ENCODE assay signal across 14 mouse cellular contexts in the genomic region with DNA sequence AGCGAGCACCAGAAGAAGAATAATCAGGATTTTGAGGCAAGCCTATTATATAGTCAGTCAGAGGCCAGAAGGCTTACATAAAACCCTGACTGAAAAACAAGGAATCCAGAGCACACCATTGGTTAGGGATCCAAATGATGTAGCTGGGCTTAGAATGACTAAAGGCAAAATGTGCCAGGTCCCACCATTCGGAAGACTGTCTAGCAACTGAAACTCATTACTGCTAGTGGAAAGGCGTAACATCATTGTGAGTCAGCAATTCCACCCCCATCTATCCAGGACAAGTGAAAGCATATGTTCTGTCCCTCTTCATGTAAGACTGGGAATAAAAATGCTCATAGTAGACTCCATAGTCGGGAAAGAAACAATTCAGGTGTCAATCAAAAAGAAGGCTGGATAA. TPM values are rescaled to one million over a fixed set of nuclear protein-coding genes. Genes with fewer than 3 reads are reported as not detected.
A peak's percentile ranks its signal among the peaks of the same experiment; 100 is the strongest.
DNase-seq lines count a peak whose midpoint lies in the region; ATAC-seq and TF ChIP-seq lines count a peak whose summit lies in the region.
"Had no signal": no experiment of that assay in that cellular context is flagged by ENCODE, and none has a peak within 500 bp of the region (broad histone marks: within the 10 kb centered on the region; RNA-seq: fewer than 3 reads in every experiment).

No protein-coding gene starts in this region.

- peak overlapping the region; percentile 33 for H3K9ac ChIP-seq in ES-Bruce4 (ENCODE audit: low read depth, poor library complexity, severe bottlenecking)
- no peak overlapping the region for H3K9ac ChIP-seq in embryonic facial prominence, embryonic 15.5 days
- H3K9ac ChIP-seq in limb, embryonic 14.5 days (ENCODE audit: low read depth, low read length, severe bottlenecking): no peak overlapping the region
- H3K9ac ChIP-seq: heart, embryonic 12.5 days had no signal

- TF ChIP-seq EP300 in ES-Bruce4 (IDR thresholded peaks at IDR 0.05; ENCODE audit: insufficient read depth, low read depth, low read length): no peak

- TF ChIP-seq POLR2A in ES-Bruce4 (IDR thresholded peaks at IDR 0.05; ENCODE audit: insufficient read depth, low read length): no peak
- no peak for TF ChIP-seq POLR2A in limb, embryonic 14.5 days (IDR thresholded peaks at IDR 0.05; ENCODE audit: borderline replicate concordance, extremely low read depth, insufficient read depth, insufficient read length)

- ATAC-seq in embryonic facial prominence, embryonic 15.5 days (ENCODE audit: insufficient number of reproducible peaks, low FRiP score, low TSS enrichment, low read depth): peak; percentile 84
- peak; percentile 37; the same call in 1 of the 2 replicates for ATAC-seq in limb, embryonic 14.5 days (ENCODE audit: low FRiP score, low read depth)

- H3K4me3 ChIP-seq in gastrocnemius, adult 2 months: no peak overlapping the region
- H3K4me3 ChIP-seq in ES-Bruce4 (ENCODE audit: low read depth, low read length): no peak overlapping the region
- no peak overlapping the region for H3K4me3 ChIP-seq in embryonic facial prominence, embryonic 15.5 days (replicated peaks)
- no peak overlapping the region for H3K4me3 ChIP-seq in limb, embryonic 14.5 days (replicated peaks; ENCODE audit: low read length)
- H3K4me3 ChIP-seq: heart, embryonic 12.5 days had no signal

- no peak for DNase-seq in gastrocnemius, adult 2 months
- no peak for DNase-seq in gastrocnemius, postnatal 14 days
- peak; percentile 69 for DNase-seq in limb, embryonic 14.5 days (ENCODE audit: low spot score)
- DNase-seq in thymus, adult 18-20 months: no peak
- DNase-seq in testis, postnatal 14 days (ENCODE audit: low spot score): no peak
- DNase-seq in cerebellum, adult 11 months: no peak
- DNase-seq: adrenal gland, postnatal 36 days; cerebellum, adult 2 months; kidney, adult 18-20 months; thymus, postnatal 14 days had no signal

- peaks cover 7% of the 10 kb centered on the region for H3K4me1 ChIP-seq in ES-Bruce4 (ENCODE audit: control insufficient read depth, insufficient read depth, low read length)
- H3K4me1 ChIP-seq in embryonic facial prominence, embryonic 15.5 days: peaks cover 13% of the 10 kb centered on the region; the same call in 1 of the 2 replicates
- H3K4me1 ChIP-seq in limb, embryonic 14.5 days (ENCODE audit: control insufficient read depth, insufficient read depth, low read length): peaks cover 6% of the 10 kb centered on the region; the same call in 1 of the 2 replicates

- no peak for TF ChIP-seq CTCF in gastrocnemius, adult 2 months (IDR thresholded peaks at IDR 0.05)
- no peak for TF ChIP-seq CTCF in ES-Bruce4 (IDR thresholded peaks at IDR 0.05; ENCODE audit: low read depth, low read length)

- H3K9me3 ChIP-seq in ES-Bruce4 (replicated peaks; ENCODE audit: control insufficient read depth, insufficient read depth, low read length, poor library complexity, severe bottlenecking): no peaks in the 10 kb centered on the region
- H3K9me3 ChIP-seq in embryonic facial prominence, embryonic 15.5 days (replicated peaks): no peaks in the 10 kb centered on the region
- no peaks in the 10 kb centered on the region for H3K9me3 ChIP-seq in limb, embryonic 14.5 days (ENCODE audit: control insufficient read depth, low read length)
- H3K9me3 ChIP-seq: heart, embryonic 12.5 days had no signal

- H3K4me2 ChIP-seq in embryonic facial prominence, embryonic 15.5 days (replicated peaks): no peak overlapping the region
- H3K4me2 ChIP-seq in limb, embryonic 14.5 days (replicated peaks; ENCODE audit: low read depth, low read length, severe bottlenecking): no peak overlapping the region
- H3K4me2 ChIP-seq: heart, embryonic 12.5 days had no signal

- WGBS in embryonic facial prominence, embryonic 15.5 days: 41% methylated on average over 4 of the region's 4 CpGs
- 61% methylated on average over 4 of the region's 4 CpGs for WGBS in limb, embryonic 14.5 days

- intact Hi-C loops in gastrocnemius, adult 2 months (cut with DNase I): no loop called here
- intact Hi-C loops in gastrocnemius, postnatal 14 days (cut with DNase I; ENCODE audit: low total_unique reads): no loop called here

- peak overlapping the region; percentile 16; the same call in 1 of the 2 replicates for H3K27ac ChIP-seq in gastrocnemius, adult 2 months
- peak overlapping the region; percentile 89 for H3K27ac ChIP-seq in ES-Bruce4 (ENCODE audit: insufficient read depth, low read length)
- H3K27ac ChIP-seq in embryonic facial prominence, embryonic 15.5 days (replicated peaks): peak overlapping the region; percentile 79
- H3K27ac ChIP-seq in limb, embryonic 14.5 days (replicated peaks; ENCODE audit: low read depth, low read length): no peak overlapping the region
- H3K27ac ChIP-seq: macrophage had no signal

- H3K36me3 ChIP-seq in ES-Bruce4 (ENCODE audit: control insufficient read depth, insufficient read depth, low read length, poor library complexity, severe bottlenecking): peaks cover 25% of the 10 kb centered on the region
- H3K36me3 ChIP-seq in embryonic facial prominence, embryonic 15.5 days: no peaks in the 10 kb centered on the region
- no peaks in the 10 kb centered on the region for H3K36me3 ChIP-seq in limb, embryonic 14.5 days (ENCODE audit: control insufficient read depth, insufficient read depth, low read length)
- H3K36me3 ChIP-seq: heart, embryonic 12.5 days had no signal

- no peaks in the 10 kb centered on the region for H3K27me3 ChIP-seq in ES-Bruce4 (ENCODE audit: control insufficient read depth, insufficient read depth, low read length, poor library complexity, severe bottlenecking)
- H3K27me3 ChIP-seq in embryonic facial prominence, embryonic 15.5 days: no peaks in the 10 kb centered on the region
- H3K27me3 ChIP-seq in limb, embryonic 14.5 days (ENCODE audit: control insufficient read depth, insufficient read depth, low read length): no peaks in the 10 kb centered on the region
- H3K27me3 ChIP-seq: heart, embryonic 12.5 days had no signal

RNA-seq across cellular contexts. Expression of a gene that starts 57.8 kb away (rescaled TPM):
- total RNA-seq in gastrocnemius, adult 2 months (2021): 1 to 10 TPM; 2.1 to 2.7 TPM
- total RNA-seq in gastrocnemius, postnatal 14 days (2021): 10 to 100 TPM in 1 of 2 experiments, 1 to 10 TPM in 1; 7.4 to 11.4 TPM
- 231 and 239 TPM in 2 replicates for polyA plus RNA-seq in ES-Bruce4 (2011; ENCODE audit: insufficient read depth, insufficient read length, low read depth, missing spikeins)
- 24.4 and 25.4 TPM in 2 replicates for polyA plus RNA-seq in embryonic facial prominence, embryonic 15.5 days (2015; fragmentation: Nextera tagmentation; extraction: Ambion mirVana)
- 5.2 and 5.3 TPM in 2 replicates for polyA plus RNA-seq in limb, embryonic 14.5 days (2012; rRNA removed)
- 30.7 and 36.5 TPM in 2 replicates for polyA plus RNA-seq in limb, embryonic 14.5 days (2014; fragmentation: Nextera tagmentation; extraction: Ambion mirVana)

RNA-seq across cellular contexts. Expression of a gene that starts 58.9 kb away (rescaled TPM):
- total RNA-seq in gastrocnemius, adult 2 months (2021): 10 to 100 TPM; 31.1 to 33.0 TPM
- total RNA-seq in gastrocnemius, postnatal 14 days (2021): 10 to 100 TPM; 27.3 to 31.0 TPM
- 116 and 123 TPM in 2 replicates for polyA plus RNA-seq in ES-Bruce4 (2011; ENCODE audit: insufficient read depth, insufficient read length, low read depth, missing spikeins)
- polyA plus RNA-seq in embryonic facial prominence, embryonic 15.5 days (2015; fragmentation: Nextera tagmentation; extraction: Ambion mirVana): 102 and 112 TPM in 2 replicates
- 77.9 and 112 TPM in 2 replicates for polyA plus RNA-seq in limb, embryonic 14.5 days (2012; rRNA removed)
- polyA plus RNA-seq in limb, embryonic 14.5 days (2014; fragmentation: Nextera tagmentation; extraction: Ambion mirVana): 115 and 116 TPM in 2 replicates
